In the genomic region with DNA sequence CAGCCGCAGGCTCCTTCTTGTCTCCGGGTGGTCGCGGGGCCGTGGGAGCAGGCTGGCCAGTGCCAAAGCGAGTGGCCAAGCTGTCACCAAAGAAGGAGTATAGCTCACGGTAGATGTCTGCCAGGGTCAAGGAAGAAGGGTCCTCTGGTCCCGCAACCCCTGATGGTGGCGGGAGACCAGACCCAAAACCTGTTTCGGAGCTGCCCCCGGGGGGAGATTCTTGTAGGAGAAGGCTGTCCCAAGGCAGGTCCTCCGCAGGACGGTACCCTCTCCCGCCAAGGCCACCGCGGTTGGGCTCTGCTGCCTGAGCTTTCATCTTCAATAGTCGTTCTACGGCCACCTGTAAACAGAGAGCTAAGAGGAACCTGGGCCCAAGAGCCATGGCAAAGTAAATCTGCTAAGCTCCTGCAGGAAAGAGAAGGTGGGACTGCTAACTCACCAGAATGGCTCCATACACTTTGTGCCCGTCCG, we compare ENCODE assay signal across 1 mouse cellular context.
TF ChIP-seq lines count a peak whose summit lies in the region.

No protein-coding gene starts in this region.

TF ChIP-seq in CH12.LX, 34 proteins besides CTCF, POLR2A, EP300 and RAD21:
- no peak for TF ChIP-seq JUN (IDR thresholded peaks at IDR 0.05; ENCODE audit: insufficient read depth, low read depth, low read length)
- TF ChIP-seq MYC (IDR thresholded peaks at IDR 0.05; ENCODE audit: low read depth, low read length), result no peak
- TF ChIP-seq GABPA (IDR thresholded peaks at IDR 0.05; ENCODE audit: insufficient replicate concordance, low read depth, low read length), result no peak
- no peak for TF ChIP-seq MEF2A (IDR thresholded peaks at IDR 0.05; ENCODE audit: borderline replicate concordance, low read depth, low read length)
- TF ChIP-seq JUND (conservative IDR thresholded peaks at IDR 0.05; ENCODE audit: low read depth, low read length), result no peak
- TF ChIP-seq SMC3 (IDR thresholded peaks at IDR 0.05; ENCODE audit: low read depth, low read length), result no peak
- no peak for TF ChIP-seq HCFC1 (IDR thresholded peaks at IDR 0.05; ENCODE audit: low read depth, low read length)
- no peak for TF ChIP-seq CHD1 (IDR thresholded peaks at IDR 0.05; ENCODE audit: low read depth, low read length)
- no peak for TF ChIP-seq MAFK (IDR thresholded peaks at IDR 0.05; ENCODE audit: insufficient replicate concordance, low read length)
- no peak for TF ChIP-seq TCF12 (IDR thresholded peaks at IDR 0.05; ENCODE audit: low read depth, low read length)
- TF ChIP-seq ELF1 (IDR thresholded peaks at IDR 0.05; ENCODE audit: low read depth, low read length), result no peak
- no peak for TF ChIP-seq MXI1 (IDR thresholded peaks at IDR 0.05; ENCODE audit: low read depth, low read length)
- no peak for TF ChIP-seq ZC3H11A (IDR thresholded peaks at IDR 0.05; ENCODE audit: low read depth, low read length)
- TF ChIP-seq MAX (IDR thresholded peaks at IDR 0.05; ENCODE audit: low read length), result no peak
- TF ChIP-seq CHD2 (IDR thresholded peaks at IDR 0.05; ENCODE audit: low read length), result no peak
- TF ChIP-seq UBTF (IDR thresholded peaks at IDR 0.05; ENCODE audit: low read depth, low read length), result no peak
- TF ChIP-seq NRF1 (IDR thresholded peaks at IDR 0.05; ENCODE audit: low read depth, low read length), result no peak
- no peak for TF ChIP-seq ZMIZ1 (IDR thresholded peaks at IDR 0.05; ENCODE audit: low read depth, low read length)
